Mouse (Mus musculus): ENCODE measurements around the gene Snx3. TPM values are rescaled to one million over a fixed set of nuclear protein-coding genes. Genes with fewer than 3 reads are reported as not detected.
A peak's percentile ranks its signal among the peaks of the same experiment; 100 is the strongest.

Snx3 gene
- polyA plus RNA-seq, 1 experiment from 2014 or later, result 367 TPM

- H3K4me3 ChIP-seq (ENCODE audit: low read depth, low read length), result no peak overlapping the region
- WGBS, result 81% methylated on average over 6 of the region's 6 CpGs
- DNase-seq, result no peak
These were observed 26.8 kb upstream of the Snx3 start for GRCm38 (mm10) chr10:42474946-42475514.

GRCm38 (mm10) chr10:42476774-42477475 lies 24.9 kb upstream of the Snx3 start:
- Histone ChIP-seq H3K4me1 (ENCODE audit: insufficient read depth) (0 out of 2 replicates have a peak, but pooled peaks cover 3% of the 10 kb centered on the region), H3K27ac (ENCODE audit: low read depth) (0 out of 2 replicates have a peak overlapping the region, but pooled peaks have one; percentile 31), H3K27me3 (ENCODE audit: insufficient read depth, low read length) (no peaks in the 10 kb centered on the region), H3K9me3 (ENCODE audit: low read depth, low read length) (no peaks in the 10 kb centered on the region), H3K9ac (no peak overlapping the region), H3K4me2 (peak overlapping the region; percentile 88), H3K36me3 (ENCODE audit: insufficient read depth) (no peaks in the 10 kb centered on the region), H3K4me3 (ENCODE audit: low read depth, low read length) (peak overlapping the region; percentile 77; the same call in 1 of the 2 replicates)
- DNase-seq (peak; percentile 65), ATAC-seq (ENCODE audit: insufficient read depth) (no peak)
- 0 out of 2 replicates have a peak, but pooled peaks have one; percentile 16 for TF ChIP-seq CTCF (IDR thresholded peaks at IDR 0.05; ENCODE audit: low read depth)
- 83% methylated on average over 10 of the region's 10 CpGs for WGBS

More at GRCm38 (mm10) chr10:42474946-42475514, 26.8 kb upstream of the Snx3 start:
- 0 out of 2 replicates have a peak, but pooled peaks cover 3% of the 10 kb centered on the region for H3K4me1 ChIP-seq (ENCODE audit: insufficient read depth)
- no peak for TF ChIP-seq CTCF (IDR thresholded peaks at IDR 0.05; ENCODE audit: low read depth)
- no peak overlapping the region for H3K4me2 ChIP-seq
- peaks cover 3% of the 10 kb centered on the region; the same call in 1 of the 2 replicates for H3K36me3 ChIP-seq (ENCODE audit: insufficient read depth)
- H3K9ac ChIP-seq, result no peak overlapping the region
- no peaks in the 10 kb centered on the region for H3K9me3 ChIP-seq (ENCODE audit: low read depth, low read length)
- no peak for ATAC-seq (ENCODE audit: insufficient read depth)
- no peaks in the 10 kb centered on the region for H3K27me3 ChIP-seq (ENCODE audit: insufficient read depth, low read length)
- no peak overlapping the region for H3K27ac ChIP-seq (ENCODE audit: low read depth)

GRCm38 (mm10) chr10:42477550-42478340 lies 24.1 kb upstream of the Snx3 start:
- no peak for TF ChIP-seq CTCF (IDR thresholded peaks at IDR 0.05; ENCODE audit: low read depth)
- Histone ChIP-seq H3K9ac (peak overlapping the region; percentile 77), H3K9me3 (ENCODE audit: low read depth, low read length) (no peaks in the 10 kb centered on the region), H3K4me1 (ENCODE audit: insufficient read depth) (0 out of 2 replicates have a peak, but pooled peaks cover 3% of the 10 kb centered on the region), H3K4me3 (ENCODE audit: low read depth, low read length) (peak overlapping the region; percentile 77), H3K27ac (ENCODE audit: low read depth) (peak overlapping the region; percentile 97), H3K36me3 (ENCODE audit: insufficient read depth) (no peaks in the 10 kb centered on the region), H3K27me3 (ENCODE audit: insufficient read depth, low read length) (no peaks in the 10 kb centered on the region), H3K4me2 (peak overlapping the region; percentile 88)
- peak; percentile 23 for ATAC-seq (ENCODE audit: insufficient read depth)
- 8% methylated on average over 25 of the region's 25 CpGs for WGBS
- DNase-seq, result no peak

DNA sequence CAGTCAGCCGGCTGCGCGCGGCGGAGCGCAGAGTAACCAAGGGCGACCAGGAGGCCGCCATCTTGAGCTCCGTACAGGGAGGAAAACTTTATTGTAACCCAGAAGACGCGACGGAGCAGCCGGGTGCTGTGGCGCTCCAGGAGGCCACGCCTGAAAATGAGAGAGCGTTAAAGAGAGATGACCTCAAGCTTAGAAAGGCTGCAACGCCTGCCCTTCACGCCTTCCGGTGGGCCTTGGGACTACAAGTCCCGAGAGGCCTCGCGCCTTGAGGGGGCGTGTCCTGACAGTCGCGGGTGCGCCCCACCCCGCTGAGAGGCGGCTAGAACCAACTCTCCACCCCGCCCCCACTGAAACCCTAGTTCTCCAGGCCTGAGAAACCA lies 23.5 kb upstream of the Snx3 start, which contains the start of gene Afg1l:
Afg1l (minus strand) TSS at position 225 of the 380 bp plus-strand sequence.
- H3K4me3 ChIP-seq (ENCODE audit: low read depth, low read length), result peak within 1 kb of the TSS; percentile 77
- H3K36me3 ChIP-seq (ENCODE audit: insufficient read depth), result no peaks in the 10 kb centered on the region
- H3K27ac ChIP-seq (ENCODE audit: low read depth), result peak within 1 kb of the TSS; percentile 97
- peak; percentile 58 for TF ChIP-seq CTCF (IDR thresholded peaks at IDR 0.05; ENCODE audit: low read depth)
- peak within 1 kb of the TSS; percentile 88 for H3K4me2 ChIP-seq
- DNase-seq, result peak; percentile 98
- no peaks in the 10 kb centered on the region for H3K9me3 ChIP-seq (ENCODE audit: low read depth, low read length)
- peak within 1 kb of the TSS; percentile 77 for H3K9ac ChIP-seq
- no peaks in the 10 kb centered on the region for H3K27me3 ChIP-seq (ENCODE audit: insufficient read depth, low read length)
- WGBS, result 0% methylated on average over 29 of the region's 29 CpGs
- ATAC-seq (ENCODE audit: insufficient read depth), result peak; percentile 94
- H3K4me1 ChIP-seq (ENCODE audit: insufficient read depth), result 0 out of 2 replicates have a peak, but pooled peaks cover 3% of the 10 kb centered on the region

- Histone ChIP-seq H3K27me3 (ENCODE audit: insufficient read depth, low read length) (no peaks in the 10 kb centered on the region), H3K9ac (no peak overlapping the region), H3K4me3 (ENCODE audit: low read depth, low read length) (no peak overlapping the region), H3K9me3 (ENCODE audit: low read depth, low read length) (no peaks in the 10 kb centered on the region), H3K4me1 (ENCODE audit: insufficient read depth) (0 out of 2 replicates have a peak, but pooled peaks cover 3% of the 10 kb centered on the region), H3K4me2 (no peak overlapping the region), H3K36me3 (ENCODE audit: insufficient read depth) (no peaks in the 10 kb centered on the region), H3K27ac (ENCODE audit: low read depth) (no peak overlapping the region)
- ATAC-seq (ENCODE audit: insufficient read depth), result no peak
- TF ChIP-seq CTCF (IDR thresholded peaks at IDR 0.05; ENCODE audit: low read depth), result no peak
- no peak for DNase-seq
- WGBS, result 61% methylated on average over 4 of the region's 4 CpGs
These were observed 21.1 kb upstream of the Snx3 start for GRCm38 (mm10) chr10:42480719-42481118.

- DNase-seq (peak; percentile 70), ATAC-seq (ENCODE audit: insufficient read depth) (peak; percentile 79)
- TF ChIP-seq CTCF (IDR thresholded peaks at IDR 0.05; ENCODE audit: low read depth), result no peak
- Histone ChIP-seq H3K36me3 (ENCODE audit: insufficient read depth) (no peaks in the 10 kb centered on the region), H3K4me1 (ENCODE audit: insufficient read depth) (no peaks in the 10 kb centered on the region), H3K4me2 (no peak overlapping the region), H3K9ac (no peak overlapping the region), H3K27me3 (ENCODE audit: insufficient read depth, low read length) (no peaks in the 10 kb centered on the region), H3K9me3 (ENCODE audit: low read depth, low read length) (no peaks in the 10 kb centered on the region), H3K4me3 (ENCODE audit: low read depth, low read length) (no peak overlapping the region), H3K27ac (ENCODE audit: low read depth) (peak overlapping the region; percentile 66; the same call in 1 of the 2 replicates)
- WGBS, result 19% methylated on average over 8 of the region's 8 CpGs
These were observed 13.1 kb upstream of the Snx3 start for GRCm38 (mm10) chr10:42488606-42489296.

Measured in lung, embryonic 14.5 days (tissue).